Mouse (Mus musculus): ENCODE results near the gene Zfand2a.

- no peak for TF ChIP-seq CTCF (IDR thresholded peaks at IDR 0.05; ENCODE audit: insufficient read depth, low read depth, low read length)
- TF ChIP-seq POLR2A (IDR thresholded peaks at IDR 0.05; ENCODE audit: insufficient read depth, low read depth, low read length) = no peak
These were observed 18.0 kb downstream of the Zfand2a start for GRCm38 (mm10) chr5:139466373-139466772.
